Mouse (Mus musculus): ENCODE results near the gene Tomm22. TPM values are rescaled to one million over a fixed set of nuclear protein-coding genes. Genes with fewer than 3 reads are reported as not detected.
A peak's percentile ranks its signal among the peaks of the same experiment; 100 is the strongest.

Gene Tomm22
- total RNA-seq, 2 experiments from 2014 or later, result 150 to 159 TPM

DNA sequence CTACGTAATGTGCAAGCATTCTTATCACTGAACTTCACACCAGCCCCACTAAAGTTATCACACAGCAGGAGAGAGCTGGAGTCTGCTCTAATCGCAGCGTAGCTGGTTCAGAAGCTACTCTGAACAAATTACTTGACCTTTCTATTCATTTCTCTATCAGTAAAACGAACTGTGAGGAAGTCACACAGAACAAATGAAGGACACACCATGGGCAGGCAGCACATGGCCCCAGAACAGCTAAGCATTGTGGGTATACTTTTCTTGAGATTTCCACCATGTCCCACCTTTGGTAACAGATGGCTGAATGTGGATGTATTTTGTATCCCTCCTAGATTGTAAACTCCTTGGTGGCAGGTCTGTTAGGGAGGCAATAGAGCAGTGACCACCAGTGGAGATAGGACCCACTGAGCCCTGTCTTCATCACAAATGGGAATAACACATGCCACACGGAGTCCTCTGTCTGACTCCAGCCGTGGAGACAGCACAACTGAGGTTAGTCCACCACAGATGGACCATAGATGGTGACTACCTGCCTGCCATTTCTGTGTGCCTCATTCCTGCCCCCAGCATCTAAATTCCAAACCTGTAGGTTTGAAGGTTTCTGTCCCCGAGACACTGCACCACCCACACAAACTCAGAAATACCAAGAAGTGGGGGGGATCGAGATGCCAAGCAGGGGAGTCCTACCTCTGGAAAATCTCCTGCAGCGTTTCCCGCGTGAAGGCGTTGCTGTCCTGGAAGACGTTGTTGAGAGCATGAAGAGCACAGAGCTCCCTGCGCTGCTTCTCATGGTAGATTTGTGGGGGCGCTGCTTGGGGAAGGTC, 15.6 kb downstream of the Tomm22 start:
- DNase-seq, result no peak

DNA sequence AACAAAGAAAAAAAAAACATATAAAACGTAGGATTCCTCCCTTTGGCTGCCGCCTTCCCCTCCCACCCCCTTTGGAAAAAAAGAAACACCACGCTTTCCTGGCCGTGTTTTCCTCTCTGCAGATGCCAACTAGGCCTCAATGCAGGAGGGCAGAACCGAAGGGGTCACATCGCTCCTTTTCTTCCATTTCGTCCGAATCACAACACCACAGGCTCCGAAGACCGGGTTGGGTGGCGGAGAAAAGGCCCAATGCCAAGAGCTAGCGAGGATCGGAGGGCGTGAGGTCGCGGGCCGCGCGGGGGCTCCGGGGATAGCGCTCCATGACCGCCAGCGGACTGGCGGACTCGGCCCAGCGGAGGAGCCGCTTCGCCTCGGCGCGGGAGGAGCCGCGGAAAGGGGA, 16.5 kb downstream of the Tomm22 start:
- peak; percentile 66 for DNase-seq

DNA sequence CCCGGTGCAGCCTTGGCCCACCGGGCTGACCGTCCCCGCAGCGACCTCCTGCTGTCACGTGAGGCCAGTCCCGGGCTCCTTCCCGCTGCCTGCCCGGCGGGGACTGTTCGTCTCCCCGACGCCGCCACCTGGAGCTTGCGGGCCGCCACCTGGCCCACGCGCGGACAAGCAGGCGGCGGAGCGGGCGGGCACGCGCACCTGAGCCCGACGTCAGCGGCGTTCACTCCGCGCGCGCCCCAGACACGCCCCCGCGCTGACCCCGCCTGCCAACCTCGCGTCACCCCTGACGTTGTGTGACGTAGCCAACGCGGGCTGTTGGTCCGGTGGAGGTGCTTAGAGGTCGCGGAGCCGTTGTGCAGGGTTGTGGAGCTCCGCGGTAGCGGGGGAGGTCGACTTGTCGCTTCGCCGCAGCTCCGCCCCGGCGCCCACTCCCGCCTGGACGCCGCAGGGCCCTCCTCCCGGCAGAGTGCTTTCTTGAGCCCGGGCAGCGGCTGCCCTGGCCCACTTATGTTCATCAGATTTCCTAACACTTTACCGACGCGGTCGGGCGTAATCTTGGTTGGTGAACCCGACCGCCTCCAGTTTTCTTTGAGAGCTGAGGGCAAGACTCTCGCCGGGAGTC, 17.1 kb downstream of the Tomm22 start, which contains the start of gene Josd1:
Gene Josd1, minus strand, starts transcription at position 274 of the 622 bp plus-strand sequence.
- peak; percentile 97 for DNase-seq

GRCm38 (mm10) chr15:79688268-79688956, 17.8 kb downstream of the Tomm22 start:
- no peak for DNase-seq

DNA sequence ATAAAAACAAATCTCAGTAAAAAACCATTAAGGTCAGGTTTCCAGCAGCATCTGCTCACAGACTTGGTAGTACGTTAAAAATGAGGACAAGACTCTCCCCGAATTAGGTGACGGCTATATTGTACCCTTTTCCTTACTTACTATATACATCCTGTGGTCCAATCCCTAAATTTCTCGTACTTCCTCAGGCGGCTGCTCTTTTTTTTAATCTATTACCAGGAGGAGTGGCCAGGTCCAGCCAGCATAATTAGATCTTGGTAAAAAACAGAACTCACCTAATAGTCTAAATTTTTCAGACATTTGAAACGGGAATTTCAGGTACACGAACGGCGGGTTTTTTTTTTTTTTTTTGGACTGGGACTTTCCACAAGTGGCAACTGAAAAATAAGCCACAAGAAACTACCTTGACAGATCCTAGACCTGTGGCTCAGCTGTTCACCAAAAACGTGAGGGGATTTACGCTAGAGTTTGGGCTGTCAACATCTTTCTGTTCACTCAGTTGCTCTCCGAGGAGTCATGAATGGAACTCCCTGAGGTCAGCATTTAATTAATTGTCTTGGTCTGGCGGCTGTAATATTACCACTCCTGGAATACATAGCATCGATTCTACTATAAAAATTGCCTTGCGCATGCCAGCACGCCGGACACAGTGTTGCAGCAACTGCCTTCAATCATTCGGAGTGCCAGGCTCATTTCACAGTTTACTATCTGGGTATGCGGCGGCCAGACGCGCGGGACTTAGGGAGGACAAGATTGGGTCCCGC, 19.2 kb downstream of the Tomm22 start:
- DNase-seq, result no peak

- DNase-seq, result peak; percentile 97
These were observed 19.9 kb downstream of the Tomm22 start, which contains the start of gene Gtpbp1 for GRCm38 (mm10) chr15:79690426-79691022. TSS of gene Gtpbp1 (plus strand) at chr15:79690845.

- peak; percentile 62 for DNase-seq
These were observed 20.4 kb downstream of the Tomm22 start for GRCm38 (mm10) chr15:79691023-79691508.

DNA sequence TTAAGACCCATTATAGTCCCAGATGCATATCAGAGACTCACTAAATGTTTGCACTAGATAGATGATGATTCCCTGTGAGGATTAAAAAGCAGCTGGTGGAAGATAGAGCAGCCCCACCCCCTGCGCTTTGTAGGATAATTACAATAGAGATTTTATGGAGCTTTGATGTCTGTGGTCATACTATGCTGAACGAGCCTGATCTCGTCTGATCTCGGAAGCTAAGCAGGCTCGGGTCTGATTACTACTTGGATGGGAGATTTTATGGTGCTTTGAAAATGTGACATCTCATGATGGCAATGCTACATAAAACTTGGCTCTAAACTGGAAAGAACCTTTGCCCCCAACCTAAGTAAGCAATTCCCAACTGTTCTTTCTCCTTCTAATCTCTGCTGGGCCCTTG, 21.7 kb downstream of the Tomm22 start:
- DNase-seq, result no peak

GRCm38 (mm10) chr15:79693740-79694139, 23.1 kb downstream of the Tomm22 start:
- DNase-seq, result no peak

DNA sequence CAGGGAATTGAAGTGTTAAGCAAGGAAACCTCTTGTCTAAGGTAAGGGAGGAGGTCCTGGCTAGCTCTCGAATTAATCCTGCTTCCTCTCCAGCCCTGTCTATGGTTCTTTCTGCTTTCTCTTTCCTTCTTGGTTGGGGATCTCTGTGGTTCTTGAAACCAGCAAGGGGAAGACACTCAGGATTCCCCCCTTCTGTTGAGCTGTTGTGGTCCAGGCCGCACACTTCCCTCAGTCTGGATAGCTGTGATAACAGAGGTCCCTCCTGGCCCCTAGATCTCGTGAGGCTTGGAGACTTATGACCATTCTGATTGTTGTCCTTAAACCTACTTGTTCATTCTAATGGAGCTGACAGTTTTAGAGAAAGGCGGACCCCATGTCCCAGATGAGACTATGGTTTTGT, 23.9 kb downstream of the Tomm22 start:
- no peak for DNase-seq

GRCm38 (mm10) chr15:79695516-79695915, 24.9 kb downstream of the Tomm22 start:
- DNase-seq, result no peak

GRCm38 (mm10) chr15:79696508-79696907, 25.8 kb downstream of the Tomm22 start:
- DNase-seq, result no peak

DNA sequence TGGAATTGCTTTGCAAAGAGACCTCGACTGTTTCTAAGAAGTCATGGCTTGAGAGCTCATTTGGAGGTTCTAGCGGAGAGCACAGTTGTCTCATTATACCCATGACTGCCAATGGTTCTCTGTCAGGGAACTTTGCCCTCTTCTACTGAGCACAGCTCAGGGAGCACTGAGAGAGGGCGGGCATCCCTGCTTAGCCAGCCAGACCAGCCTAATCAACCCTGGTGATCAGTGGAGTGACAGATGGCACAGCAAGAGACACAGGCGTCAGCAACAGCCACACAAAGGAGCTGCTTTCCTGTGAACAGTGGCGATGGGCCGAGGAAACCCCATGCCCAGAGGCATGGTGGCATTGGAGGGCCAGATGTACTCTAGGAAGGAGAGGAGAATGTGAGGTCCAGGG, 26.4 kb downstream of the Tomm22 start:
- DNase-seq, result no peak

DNA sequence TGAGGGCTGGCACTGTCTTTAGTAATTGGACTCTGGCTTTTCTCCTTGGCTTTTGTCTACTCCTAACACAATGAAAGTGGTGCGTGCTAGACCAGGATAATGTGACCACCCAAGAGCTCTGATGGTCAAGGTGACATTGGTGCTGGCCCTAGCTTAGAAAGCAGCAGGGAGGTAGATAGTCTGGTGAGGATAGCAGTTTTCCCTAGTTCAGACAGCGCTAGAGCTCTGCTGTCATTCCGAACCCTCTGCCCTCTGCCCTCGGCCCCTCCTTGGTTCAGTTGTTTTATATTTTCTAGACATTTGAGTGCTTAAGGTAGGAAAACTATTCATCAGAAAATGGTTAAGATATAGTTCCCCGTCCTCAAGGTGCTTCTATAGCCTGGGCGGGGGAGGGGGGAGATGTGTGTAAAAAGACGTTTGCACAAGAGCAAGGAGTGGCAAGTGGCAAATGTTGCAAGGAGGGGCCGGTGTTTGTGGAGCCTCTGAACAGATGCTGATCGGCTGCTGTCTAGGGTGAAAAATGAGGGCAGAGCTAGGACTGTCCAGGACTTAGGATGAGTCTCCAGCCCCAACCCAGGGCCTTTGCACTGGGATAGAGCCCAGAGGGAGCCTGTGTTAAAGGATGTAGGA, 27.0 kb downstream of the Tomm22 start:
- DNase-seq, result no peak

GRCm38 (mm10) chr15:79706603-79707214, 36.0 kb downstream of the Tomm22 start:
- no peak for DNase-seq

DNA sequence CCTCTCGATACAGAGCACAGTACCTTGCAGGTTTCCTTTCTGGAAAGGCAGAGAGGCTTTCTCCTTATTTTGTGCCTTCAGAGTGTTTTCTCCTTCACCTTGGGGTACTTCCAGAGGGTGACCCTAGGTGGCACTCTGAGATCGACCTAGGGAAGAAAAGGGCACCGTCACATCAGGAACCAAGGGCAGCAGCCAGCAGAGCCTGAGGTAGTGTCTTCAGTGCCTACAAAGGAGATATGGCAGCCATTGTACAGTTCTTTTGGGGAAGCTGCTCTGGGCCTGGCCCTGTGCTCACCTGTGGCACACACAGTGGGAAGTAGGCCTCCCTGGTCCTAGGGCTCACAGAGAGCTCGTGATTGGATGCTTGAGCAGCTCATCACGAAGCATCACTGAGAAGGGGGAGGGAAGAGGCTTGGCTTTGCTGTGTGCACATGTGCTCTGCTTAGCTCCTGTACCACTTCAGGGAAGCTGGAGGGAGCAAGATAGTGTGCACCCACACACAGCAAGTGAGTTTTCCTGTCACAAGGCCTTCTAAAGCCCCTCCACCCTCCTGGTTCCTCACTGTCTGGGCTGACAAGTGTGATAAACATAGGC, 37.7 kb downstream of the Tomm22 start:
- no peak for DNase-seq

DNA sequence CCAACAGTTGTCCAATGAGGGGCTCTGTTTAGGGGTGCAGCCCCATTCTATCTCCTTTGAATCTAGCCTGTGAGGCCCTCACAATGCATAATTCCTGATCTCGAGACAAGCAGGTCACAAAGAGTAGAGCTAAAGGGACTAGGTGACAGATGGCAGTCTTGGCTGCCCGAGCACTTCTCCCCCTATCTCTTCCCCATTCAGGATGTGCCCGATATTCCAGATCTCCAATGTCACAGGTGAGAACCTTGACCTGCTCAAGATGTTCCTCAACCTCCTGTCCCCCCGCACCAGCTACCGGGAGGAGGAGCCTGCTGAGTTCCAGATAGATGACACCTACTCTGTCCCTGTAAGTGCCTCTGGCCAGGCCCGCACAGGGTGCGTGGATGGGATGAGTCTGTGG, 45.0 kb downstream of the Tomm22 start:
- no peak for DNase-seq

- DNase-seq, result no peak
These were observed 46.0 kb downstream of the Tomm22 start for GRCm38 (mm10) chr15:79716710-79717109.

DNA sequence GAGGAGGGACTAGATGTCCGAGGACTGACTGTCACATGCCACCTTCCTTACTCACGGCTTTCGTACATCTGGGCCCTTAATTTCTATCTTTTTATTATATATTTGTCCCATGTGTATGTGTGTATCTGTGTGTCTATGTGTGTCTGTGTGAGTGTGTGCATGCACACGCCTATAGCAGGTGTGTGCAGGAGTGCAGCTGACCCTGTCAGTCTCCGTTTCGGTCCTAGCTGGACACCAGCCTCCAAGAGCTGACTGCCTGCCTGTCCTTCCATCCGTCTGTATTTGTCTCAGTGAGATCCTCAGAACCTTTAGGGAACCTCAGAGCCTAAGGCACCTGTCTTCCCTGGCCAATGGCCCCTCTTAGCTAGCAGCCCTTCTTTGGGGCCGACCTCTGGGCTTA, 49.6 kb downstream of the Tomm22 start:
- DNase-seq, result no peak

GRCm38 (mm10) chr15:79720796-79721195, 50.1 kb downstream of the Tomm22 start:
- no peak for DNase-seq
